Mouse (Mus musculus): ENCODE measurements around the gene Paqr3.

Paqr3 gene

DNA sequence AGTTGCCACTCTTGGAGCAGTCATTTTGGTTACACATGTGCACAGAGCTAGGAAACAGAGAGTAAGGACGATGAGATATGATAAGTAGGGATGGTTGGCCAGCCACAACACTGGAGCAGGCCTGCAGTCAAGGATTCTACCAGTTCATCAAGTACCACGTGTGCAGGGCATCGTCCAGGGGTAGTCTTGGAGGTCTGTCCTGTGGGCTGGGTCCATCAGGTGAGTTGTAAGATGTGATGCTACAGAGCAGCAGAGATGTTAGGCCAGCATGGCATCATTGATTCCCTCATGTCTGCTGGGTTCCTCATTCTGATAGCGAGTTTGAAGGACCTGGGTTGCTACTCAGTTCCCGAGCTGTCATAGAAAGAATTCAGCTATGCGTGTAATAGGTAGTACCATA, 26.3 kb downstream of the Paqr3 start:
- DNase-seq (ENCODE audit: low spot score in 2 of 2): no peak

DNA sequence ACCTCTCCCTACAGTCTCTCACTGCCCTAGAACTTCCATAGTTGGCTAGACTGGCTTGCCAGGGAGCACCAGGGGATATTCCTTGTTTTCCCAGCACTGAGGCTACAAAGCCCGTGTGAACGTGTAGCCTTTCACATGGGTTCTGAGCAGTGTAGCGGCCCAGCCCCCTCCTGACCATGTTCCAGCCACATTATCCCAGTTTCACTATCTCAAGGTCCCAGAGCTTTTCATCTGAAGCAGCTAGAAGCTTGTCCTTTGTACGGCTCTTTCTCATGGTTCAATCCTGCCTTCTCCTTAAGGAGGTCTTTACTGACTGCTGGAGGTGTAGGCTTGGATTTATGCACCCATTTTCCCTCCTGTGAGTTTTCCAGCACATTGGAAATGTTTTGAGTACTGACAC, 26.9 kb downstream of the Paqr3 start:
- no peak for DNase-seq (ENCODE audit: low spot score in 2 of 2)

DNA sequence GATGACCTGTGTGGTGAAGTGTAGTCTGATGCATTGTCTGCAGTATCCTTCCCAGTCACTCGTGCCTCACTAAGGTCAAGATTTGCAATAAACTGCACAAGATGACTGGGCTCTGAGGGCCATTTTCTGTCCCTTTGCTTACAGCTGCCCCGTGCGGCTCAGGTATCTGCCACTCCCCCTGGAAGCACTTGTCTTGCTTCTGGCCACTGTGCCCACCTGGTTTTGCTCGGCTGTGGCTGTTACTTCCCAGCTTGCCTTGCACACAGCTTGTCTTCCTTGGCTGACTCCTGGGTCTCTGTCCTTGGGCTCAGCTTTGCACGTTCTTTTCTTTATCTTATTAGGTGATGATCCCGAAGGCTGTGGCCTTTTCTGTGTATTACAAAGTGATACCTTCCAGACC, 27.7 kb downstream of the Paqr3 start:
- no peak for DNase-seq (ENCODE audit: low spot score in 2 of 2)

DNA sequence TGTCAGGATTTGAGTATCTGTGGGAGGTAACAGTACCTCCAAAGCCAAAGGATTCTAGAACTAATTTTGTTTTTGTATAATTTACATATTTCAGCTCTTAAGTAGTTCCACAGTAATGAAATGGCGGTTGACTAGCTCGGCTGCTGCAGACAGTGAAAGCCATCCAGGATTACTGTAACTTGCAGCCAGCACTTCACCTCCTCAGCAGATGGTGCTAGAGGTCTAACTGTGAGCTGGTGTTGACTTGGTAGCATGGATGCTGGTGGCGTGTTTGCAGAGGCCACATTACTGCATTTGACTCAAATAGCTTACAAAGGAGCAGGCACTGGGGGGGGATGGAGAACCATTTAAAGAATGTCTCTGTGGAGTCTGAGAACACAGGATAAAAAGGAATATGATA, 29.9 kb downstream of the Paqr3 start:
- peak; percentile 28 to 60 for DNase-seq (ENCODE audit: low spot score in 2 of 2)

DNA sequence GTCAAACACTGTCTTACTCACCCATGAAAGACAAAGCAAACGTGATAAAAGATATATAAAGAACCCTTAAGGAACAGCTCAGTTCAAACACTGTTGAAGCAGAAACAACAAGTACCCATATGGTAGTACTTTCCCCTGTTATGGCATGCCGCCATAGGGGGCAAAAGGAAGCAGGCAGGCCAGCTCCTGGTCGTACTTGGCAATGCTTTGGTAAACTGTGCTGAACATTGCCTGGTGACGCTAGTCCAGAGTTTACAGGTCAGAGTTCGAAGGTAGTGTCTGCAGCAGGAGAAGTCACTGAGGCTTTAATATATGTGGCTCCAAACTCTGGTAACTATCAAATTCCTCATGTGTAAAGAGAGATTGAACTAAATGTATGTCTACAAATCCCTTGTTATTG, 32.8 kb downstream of the Paqr3 start:
- DNase-seq (ENCODE audit: low spot score in 2 of 2): no peak

DNA sequence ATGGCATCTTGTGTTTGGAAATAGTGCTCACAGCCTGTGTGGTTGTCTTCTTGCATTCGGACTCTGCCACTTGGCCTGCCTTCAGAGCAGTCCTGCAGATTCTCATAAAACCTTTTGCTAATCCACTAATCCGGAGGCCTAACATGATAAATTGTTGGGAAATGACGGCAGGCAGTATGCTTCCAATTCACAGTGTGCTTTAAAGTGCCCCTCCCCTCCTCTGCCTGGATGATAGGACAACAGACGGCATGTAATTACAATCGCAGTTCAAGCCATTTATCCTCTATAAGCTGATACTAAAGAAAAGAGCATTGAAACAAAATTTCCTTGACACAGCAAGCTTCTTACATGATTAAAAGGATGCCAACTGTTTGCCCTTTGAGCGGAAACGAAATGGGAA, 33.7 kb downstream of the Paqr3 start:
- no peak for DNase-seq (ENCODE audit: low spot score in 2 of 2)

DNA sequence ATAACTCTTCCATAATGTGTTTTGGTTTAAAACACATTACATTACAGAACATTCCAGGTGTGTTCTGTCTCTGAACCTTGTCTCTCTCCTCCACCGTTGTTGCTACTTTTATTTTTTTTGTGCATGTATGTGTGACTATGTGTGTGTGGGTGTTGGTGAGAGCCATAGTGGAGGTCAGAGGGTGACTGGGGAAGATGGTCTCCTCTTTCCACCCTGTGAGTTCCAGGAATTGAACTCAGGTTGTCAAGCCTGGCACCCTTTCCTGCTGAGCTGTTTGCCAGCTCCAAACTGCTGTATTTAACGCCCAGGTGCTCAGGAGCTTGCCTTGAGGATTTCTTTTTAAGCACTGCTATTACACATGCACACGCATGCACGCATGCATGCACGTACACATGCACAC, 35.2 kb downstream of the Paqr3 start:
- DNase-seq (ENCODE audit: low spot score in 2 of 2): no peak

DNA sequence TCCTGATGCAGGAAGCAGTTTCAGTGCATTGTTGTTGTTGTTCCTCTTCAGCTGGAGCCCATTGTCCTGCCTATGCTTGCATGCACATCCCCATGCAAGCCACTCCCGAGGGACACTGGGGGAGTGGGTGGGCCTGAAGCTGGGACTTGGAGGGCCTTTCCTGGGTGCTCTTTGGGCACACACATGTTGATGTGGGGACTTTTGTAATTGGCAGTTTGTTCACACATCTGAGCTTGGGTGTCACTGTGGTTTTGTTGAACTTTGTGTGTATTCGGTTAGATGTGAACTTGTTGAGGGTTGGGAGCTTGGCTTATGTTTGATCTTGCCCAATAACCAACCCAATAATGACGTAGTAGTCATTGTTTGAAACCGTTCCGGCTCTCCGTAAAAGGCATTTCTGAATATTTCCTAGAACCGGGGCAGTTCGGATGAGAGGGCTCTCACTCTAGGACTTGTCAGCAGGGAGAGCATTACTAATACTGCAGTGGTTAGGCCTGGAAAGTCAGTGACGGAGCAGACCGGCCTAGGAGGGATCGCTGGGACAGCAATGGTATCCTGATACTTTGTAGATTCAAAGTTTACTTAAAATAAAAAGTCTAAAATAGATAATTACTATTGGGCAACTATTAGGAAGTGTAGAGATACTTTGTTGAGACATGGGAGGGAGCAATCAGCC, 35.8 kb downstream of the Paqr3 start:
- DNase-seq (ENCODE audit: low spot score in 2 of 2): no peak

DNA sequence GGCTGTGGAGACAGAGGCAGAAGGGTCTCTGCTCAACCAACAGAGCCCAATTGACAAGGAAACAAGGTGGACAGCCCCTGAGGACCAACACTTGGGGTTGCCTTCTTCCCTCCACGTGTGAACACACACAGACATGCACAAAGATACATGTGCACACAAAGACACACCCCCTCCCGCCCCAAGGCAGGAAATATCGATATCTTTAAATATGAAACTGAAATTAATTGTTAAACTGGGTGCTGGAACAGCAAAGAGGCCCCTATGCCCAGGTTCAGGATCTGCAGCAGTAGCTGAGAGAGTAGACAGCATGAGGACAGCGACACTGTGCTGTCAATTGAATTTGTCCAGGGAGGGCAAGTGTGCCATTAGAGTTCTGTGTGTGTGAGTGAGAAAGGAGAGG, 45.6 kb downstream of the Paqr3 start:
- DNase-seq (ENCODE audit: low spot score in 2 of 2): no peak

DNA sequence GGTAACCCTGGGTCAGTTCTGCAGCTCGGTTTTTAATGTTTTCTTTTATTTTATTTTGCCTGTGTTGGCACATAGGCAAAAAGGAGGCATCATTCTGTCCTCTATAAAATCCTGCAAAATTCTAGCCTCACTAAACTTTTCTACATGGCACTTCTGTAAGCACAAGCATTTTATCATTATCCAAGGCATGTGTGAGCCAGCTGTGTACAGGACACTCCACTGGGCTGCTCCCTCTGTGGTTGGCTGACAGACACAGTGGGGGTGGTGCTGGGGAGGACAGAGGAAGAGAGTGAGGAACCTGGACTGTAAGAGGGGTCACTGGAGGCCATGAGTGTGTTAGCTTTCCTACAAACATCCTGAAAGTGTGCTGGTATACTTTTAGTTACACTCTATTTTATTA, 49.4 kb downstream of the Paqr3 start:
- DNase-seq (ENCODE audit: low spot score in 2 of 2): no peak

DNA sequence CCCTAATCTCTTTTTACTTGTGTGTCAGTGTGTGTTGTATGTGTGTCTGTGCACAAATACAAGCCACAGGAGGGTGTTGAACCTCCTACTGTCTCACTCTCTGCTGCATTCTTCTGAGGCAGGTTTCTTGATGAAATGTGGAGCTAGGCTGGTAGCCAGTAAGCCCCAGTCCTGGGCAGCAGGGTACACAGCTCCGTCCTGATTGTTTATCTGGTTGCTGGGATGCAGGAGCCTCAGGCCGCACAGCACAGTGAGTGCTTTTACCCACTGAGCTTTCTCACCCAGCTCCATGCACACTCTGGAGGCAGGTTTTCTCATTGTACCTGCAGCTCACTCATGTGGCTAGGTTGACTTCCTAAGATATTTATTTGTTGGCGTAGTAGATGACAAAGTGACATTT, 50.5 kb downstream of the Paqr3 start:
- DNase-seq (ENCODE audit: low spot score in 2 of 2): no peak

DNA sequence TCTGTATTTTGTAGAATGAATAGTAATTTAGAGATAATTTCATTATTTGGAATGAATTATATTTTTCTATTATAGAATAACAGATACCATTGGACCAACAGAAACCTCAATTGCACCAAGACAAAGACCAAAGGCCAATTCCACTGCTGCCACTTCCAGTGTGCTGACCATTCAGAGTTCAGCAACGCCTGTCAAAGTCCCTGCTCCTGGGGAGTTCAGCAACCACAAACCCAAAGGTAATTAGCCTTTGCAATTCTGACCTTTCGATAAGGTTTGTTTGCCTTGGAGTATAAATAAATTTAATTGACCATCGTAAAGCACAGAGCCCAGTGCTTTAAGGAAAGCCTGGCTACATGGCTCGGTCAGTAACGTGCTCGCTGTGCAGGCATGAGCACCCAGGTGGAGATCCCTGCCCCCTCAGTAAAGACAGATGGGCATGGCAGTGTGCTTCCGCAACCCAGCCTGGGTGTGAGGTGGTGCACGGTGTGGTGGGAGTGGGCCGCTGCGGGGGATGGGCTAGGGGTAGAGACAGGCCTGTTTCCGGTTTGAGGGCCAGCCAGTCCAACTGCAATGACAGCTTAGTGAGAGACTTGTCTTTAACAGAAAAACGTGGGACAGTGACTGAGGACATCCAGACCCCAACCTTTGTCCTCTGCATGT, 54.5 kb downstream of the Paqr3 start:
- no peak for DNase-seq (ENCODE audit: low spot score in 2 of 2)

DNA sequence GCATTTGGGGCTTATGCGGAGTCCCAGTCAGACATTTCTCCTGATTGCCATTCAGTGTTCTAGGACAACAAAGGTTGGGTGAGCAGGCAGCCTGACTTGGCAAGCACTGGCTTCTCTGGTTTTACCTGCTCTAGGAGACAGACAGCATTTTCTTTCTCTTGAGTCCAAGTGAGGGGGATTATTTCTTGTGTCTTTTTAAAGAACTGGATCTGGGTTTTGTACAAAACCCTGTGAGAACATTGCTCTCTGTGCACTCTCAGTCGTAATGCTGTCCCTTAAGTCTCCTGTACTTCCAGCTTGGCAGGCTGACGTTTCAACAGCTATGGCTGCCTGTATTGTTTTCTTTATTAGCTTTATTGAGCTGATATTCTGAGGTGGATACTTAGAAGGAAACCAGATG, 55.0 kb downstream of the Paqr3 start:
- DNase-seq (ENCODE audit: low spot score in 2 of 2): no peak

DNA sequence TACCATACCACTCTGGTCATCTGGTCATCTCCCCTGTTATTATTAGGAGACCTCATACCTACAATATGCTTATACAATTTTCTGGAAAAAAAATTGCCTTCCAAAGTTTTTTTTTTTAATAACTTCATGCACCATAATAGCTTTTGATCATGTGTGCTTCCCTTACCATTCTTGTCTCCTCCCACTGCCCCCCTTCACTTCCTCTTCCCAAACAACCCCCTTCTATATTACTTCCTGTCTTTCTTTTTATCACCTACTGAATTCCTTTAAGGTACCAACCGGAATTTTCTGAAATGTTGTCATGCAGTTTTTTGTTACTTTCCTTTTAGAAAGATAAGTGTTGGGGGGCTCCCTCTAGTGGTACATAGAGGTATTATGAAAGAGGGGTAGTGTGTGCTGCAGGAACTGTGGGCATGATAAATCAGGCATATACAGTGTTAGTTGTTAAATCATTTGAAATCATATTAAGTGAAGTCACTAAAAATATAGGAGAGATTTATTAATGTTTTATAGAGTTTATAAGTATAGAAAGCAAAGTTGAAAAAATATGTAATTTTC, 55.8 kb downstream of the Paqr3 start:
- peak; percentile 6 to 72 for DNase-seq (ENCODE audit: low spot score in 2 of 2)

DNA sequence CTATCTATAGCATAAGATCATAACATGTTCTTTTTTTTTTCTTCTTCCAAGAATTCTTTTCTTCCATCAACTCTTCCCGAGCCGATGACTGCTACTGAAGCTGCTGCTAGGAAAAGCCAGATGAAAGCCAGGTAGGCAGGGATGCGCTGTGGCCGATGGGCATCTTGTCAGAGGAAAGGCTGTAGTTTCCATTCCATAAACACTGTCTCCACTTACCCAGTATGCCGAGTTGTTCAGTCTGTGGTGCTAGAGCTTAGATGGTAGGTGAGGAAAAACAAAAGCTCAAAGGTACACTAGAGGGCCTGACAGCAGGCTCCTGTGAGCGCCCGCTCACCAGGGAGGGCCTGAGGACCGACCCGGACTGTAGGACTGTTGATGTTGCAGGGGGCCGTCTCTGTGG, 56.6 kb downstream of the Paqr3 start:
- no peak for DNase-seq (ENCODE audit: low spot score in 2 of 2)

DNA sequence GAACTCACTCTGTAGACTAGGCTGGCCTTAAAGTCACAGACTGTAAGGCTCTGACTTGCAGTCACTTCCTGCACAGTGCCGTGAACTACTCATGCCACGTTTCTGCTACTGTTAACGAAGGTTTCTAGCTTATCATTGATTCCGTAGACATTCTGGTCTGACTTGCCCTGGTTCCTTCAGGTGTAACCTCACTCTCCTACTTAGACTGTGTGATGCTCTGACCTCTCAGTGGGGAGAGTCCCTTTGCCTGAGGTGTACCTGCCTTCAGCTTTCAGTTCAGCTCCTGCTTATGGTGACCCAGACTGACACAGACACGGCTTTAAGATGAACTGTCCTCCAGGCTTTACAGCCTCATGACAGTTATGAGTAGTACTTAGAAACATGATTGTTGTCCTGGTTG, 57.2 kb downstream of the Paqr3 start:
- no peak for DNase-seq (ENCODE audit: low spot score in 2 of 2)

DNA sequence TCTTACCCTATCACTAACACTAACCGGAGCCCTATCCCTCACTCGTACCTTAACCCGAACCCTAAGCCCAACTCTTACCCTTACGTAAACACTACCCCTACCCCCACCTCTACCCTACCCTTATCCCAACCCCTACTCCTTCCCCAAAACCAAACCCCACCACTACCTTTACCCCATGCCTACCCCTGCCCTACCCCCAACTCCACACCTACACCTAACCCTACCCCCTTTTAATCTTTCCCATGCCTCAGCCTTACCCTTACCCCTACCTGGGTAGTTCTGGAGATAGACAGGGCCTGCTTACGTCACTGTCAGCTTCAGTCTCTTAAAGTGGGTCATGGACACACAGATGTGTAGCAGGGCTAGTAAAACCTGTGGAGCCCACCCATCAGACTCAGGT, 62.5 kb downstream of the Paqr3 start:
- DNase-seq (ENCODE audit: low spot score in 2 of 2): no peak

DNA sequence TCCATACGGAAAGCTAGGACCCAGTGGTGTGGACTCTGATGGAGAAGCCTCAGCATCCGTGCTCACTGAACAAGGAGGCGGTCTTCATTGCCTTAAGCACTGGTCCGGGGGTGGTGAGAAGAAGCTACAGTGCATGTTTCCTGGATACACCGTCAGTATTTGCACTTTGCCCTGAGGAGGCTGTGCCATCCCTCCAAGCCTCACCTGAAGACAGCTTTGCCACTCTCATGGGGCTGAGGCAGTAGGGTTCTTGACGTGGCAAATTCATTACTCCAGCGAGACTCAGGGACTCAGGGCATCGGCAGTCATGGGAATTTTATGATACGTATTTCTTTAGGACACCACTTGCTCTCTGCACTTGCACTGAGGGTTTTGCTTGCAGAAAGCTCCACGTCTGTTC, 64.7 kb downstream of the Paqr3 start:
- DNase-seq (ENCODE audit: low spot score in 2 of 2): no peak

DNA sequence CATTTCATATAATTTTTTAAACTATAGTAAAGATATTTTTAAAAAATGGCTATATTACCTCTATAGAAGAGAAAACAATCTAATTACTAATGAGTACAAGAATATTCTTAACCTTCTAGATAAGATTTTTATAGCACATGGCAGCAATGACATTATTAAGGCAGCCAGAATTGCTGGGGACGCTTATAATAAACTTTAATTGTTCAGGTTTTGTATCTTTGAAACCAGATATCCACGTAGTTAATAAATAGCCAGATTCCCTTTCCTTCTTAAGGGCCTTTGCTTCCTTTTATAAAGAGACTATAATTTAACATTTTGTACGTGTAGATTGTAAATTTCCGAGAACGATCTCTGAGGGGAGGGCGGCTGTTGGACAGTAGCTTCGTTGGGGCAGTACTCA, 66.1 kb downstream of the Paqr3 start:
- DNase-seq (ENCODE audit: low spot score in 2 of 2): no peak

Measured in left cerebral cortex, adult 9 months (tissue).